Mouse (Mus musculus): ENCODE results near the gene Cadps.

DNA sequence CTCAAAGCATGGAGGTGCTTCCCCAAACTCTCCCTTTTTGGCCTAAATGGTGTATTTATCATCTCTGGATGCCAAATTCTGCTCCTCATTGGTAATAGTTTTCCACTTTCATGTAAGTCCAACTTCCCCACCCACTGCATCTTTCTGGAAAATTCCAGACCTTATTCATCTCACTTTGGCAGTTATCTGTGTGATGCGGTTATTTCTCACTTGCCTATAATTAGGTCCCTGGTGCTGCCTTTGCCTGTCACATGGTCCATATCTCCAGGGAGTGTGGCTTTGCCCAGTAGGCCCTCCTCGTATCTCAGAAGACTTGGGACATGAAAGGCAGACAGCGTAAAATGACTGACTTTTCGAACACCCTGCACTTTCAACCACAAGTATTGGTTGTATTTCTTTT is 248.5 kb downstream of the Cadps start:
- TF ChIP-seq CTCF (IDR thresholded peaks at IDR 0.05; ENCODE audit: control insufficient read depth, insufficient read depth, insufficient read length) (no peak), MAX (IDR thresholded peaks at IDR 0.05) (no peak)
